Mouse (Mus musculus): ENCODE data around the gene Ddx18. TPM values are rescaled to one million over a fixed set of nuclear protein-coding genes. Genes with fewer than 3 reads are reported as not detected.

The Ddx18 gene
- polyA plus RNA-seq, 1 experiment from 2014 or later: 52.9 TPM

- no peaks in the 10 kb centered on the region for H3K36me3 ChIP-seq
- no peak overlapping the region for H3K4me2 ChIP-seq
- no peak overlapping the region for H3K27ac ChIP-seq
- H3K4me1 ChIP-seq (replicated peaks): no peaks in the 10 kb centered on the region
- ATAC-seq (ENCODE audit: low FRiP score): no peak
- WGBS: 89% methylated on average over 2 of the region's 2 CpGs
- no peaks in the 10 kb centered on the region for H3K27me3 ChIP-seq
- H3K9ac ChIP-seq: no peak overlapping the region
- peaks cover 3% of the 10 kb centered on the region; the same call in 1 of the 2 replicates for H3K9me3 ChIP-seq
- H3K4me3 ChIP-seq: no peak overlapping the region
Observed at GRCm38 (mm10) chr1:121511966-121512365, 55.8 kb downstream of the Ddx18 start.

DNA sequence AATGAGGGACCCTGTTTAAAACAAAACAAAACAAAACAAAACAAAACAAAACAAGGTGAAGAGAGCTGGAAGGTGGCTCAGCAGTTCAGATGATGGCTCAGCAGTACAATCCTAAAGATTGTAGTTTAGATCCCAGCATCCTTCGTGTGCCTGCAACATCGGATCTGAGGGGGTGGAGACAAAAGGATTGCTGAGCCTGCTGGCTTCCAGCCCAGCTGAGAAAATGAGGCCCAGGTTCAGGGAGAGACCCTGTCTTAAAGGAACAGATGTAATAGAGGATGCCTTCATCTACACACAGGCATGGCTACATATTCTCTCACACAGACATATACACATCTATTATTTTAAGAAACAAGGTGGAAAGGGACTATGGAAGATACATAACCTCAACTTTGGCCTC lies 56.6 kb downstream of the Ddx18 start:
- Histone ChIP-seq H3K9ac (no peak overlapping the region), H3K27ac (no peak overlapping the region), H3K4me2 (no peak overlapping the region), H3K4me1 (replicated peaks) (no peaks in the 10 kb centered on the region), H3K4me3 (no peak overlapping the region), H3K36me3 (no peaks in the 10 kb centered on the region), H3K27me3 (no peaks in the 10 kb centered on the region), H3K9me3 (peaks cover 3% of the 10 kb centered on the region; the same call in 1 of the 2 replicates)
- 56% methylated on average over 2 of the region's 2 CpGs for WGBS
- 0 out of 2 replicates have a peak, but pooled peaks have one; percentile 39 for ATAC-seq (ENCODE audit: low FRiP score)

DNA sequence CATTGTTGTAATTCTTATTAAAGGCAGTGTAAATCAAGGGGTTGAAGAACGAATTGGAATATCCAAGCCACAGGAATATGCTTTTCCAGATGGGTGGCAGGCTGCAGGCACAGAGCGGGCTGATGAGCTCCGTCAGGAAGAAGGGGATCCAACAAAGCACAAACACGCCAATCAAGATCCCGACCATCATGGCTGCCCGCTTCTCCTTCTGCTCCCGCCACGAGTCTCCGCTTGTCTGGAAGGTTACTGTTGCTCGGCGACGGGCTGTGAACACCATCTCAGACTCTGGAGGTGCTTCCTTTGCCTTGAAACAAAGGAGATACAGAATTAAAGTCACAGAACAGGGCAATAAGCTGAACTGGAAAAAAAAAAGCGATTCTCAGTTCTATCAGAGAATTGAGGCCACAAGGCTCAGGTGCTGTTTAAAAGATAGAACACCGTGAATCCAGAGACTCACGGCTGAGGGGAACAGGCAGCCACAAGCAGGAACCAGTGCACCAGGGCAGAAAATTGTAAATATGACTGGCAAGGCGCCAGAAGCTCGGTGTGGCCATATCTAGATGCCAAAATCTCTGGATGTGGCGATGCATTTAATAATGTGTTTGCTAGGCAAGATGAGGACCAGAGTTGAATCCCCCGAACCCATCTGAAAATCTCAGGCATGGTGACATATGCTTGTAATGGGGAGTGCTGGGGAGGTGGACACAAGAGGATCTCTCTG lies 57.2 kb downstream of the Ddx18 start:
- Histone ChIP-seq H3K4me2 (no peak overlapping the region), H3K36me3 (peaks cover 2% of the 10 kb centered on the region), H3K9me3 (peaks cover 3% of the 10 kb centered on the region; the same call in 1 of the 2 replicates), H3K4me3 (no peak overlapping the region), H3K4me1 (replicated peaks) (no peaks in the 10 kb centered on the region), H3K9ac (no peak overlapping the region), H3K27me3 (no peaks in the 10 kb centered on the region), H3K27ac (no peak overlapping the region)
- no peak for ATAC-seq (ENCODE audit: low FRiP score)
- WGBS: 87% methylated on average over 19 of the region's 19 CpGs

DNA sequence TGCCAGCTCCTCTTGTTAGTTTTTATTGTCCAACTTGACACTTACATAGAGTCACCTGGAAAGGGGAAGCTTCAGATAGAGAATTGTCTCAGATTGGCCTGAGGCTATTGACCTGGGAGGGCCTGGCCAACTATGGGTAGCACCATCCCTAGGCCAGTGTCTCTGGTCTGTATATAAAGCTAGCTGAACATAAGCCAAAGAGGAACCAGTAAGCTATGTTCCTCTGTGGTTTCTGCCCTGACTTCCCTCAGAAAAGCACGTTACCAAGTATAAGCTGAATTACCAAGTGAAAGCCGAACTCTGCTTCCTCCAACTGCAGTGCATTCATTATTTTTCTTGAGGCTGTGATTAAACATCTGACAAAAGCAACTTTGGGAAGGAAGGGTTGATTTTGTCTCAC lies 59.1 kb downstream of the Ddx18 start:
- H3K9me3 ChIP-seq: peaks cover 3% of the 10 kb centered on the region; the same call in 1 of the 2 replicates
- no peak for ATAC-seq (ENCODE audit: low FRiP score)
- no peak overlapping the region for H3K9ac ChIP-seq
- no peaks in the 10 kb centered on the region for H3K4me1 ChIP-seq (replicated peaks)
- no peaks in the 10 kb centered on the region for H3K27me3 ChIP-seq
- 90% methylated on average over 2 of the region's 2 CpGs for WGBS
- no peak overlapping the region for H3K27ac ChIP-seq
- H3K4me2 ChIP-seq: no peak overlapping the region
- peaks cover 18% of the 10 kb centered on the region for H3K36me3 ChIP-seq
- no peak overlapping the region for H3K4me3 ChIP-seq

Other genes starting within 250 kb of the Ddx18 start
- gene Insig2, start 235.4 kb downstream of the Ddx18 start, polyA plus RNA-seq (2015; fragmentation: Nextera tagmentation; extraction: Ambion mirVana): 43.4 and 49.5 TPM in 2 replicates
- 11.9 TPM in 2 replicates for gene Ccdc93, start 136.9 kb downstream of the Ddx18 start, polyA plus RNA-seq (2015; fragmentation: Nextera tagmentation; extraction: Ambion mirVana)
- 0.49 and 0.58 TPM in 2 replicates for gene Htr5b, start 39.5 kb downstream of the Ddx18 start, polyA plus RNA-seq (2015; fragmentation: Nextera tagmentation; extraction: Ambion mirVana)